13 mouse cellular contexts compared by ENCODE assay signal in the genomic region with DNA sequence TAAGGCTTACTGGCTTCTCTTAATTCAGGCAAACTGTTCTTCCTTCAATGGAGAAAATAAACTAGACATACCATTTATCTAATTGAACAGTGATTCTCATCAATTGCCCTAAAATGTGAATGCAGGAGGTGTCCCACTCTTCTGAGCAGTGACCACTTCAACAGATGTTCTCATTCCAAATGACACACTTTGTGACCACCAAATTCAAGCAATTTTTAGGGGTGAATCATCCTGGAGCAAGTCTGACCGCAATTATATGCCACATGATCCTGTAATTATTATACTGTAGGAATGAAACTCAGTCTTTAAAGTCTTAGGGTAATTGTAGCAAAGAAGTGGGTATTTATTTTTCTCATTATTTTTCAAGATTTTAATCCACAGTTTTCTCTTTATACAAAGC. TPM values are rescaled to one million over a fixed set of nuclear protein-coding genes. Genes with fewer than 3 reads are reported as not detected.
DNase-seq lines count a peak whose midpoint lies in the region; ATAC-seq and TF ChIP-seq lines count a peak whose summit lies in the region.
"Had no signal": no experiment of that assay in that cellular context is flagged by ENCODE, and none has a peak within 500 bp of the region (broad histone marks: within the 10 kb centered on the region; RNA-seq: fewer than 3 reads in every experiment).

No protein-coding gene starts in this region.

- no peak for DNase-seq in heart, postnatal 0 days (ENCODE audit: low spot score)
- no peak for DNase-seq in heart, adult 9 months (ENCODE audit: low spot score in 2 of 2)
- DNase-seq in limb, embryonic 10.5 days (ENCODE audit: low spot score) = no peak
- no peak for DNase-seq in layer of hippocampus, adult 18-20 months (ENCODE audit: low spot score in 2 of 2)
- DNase-seq in thymus, postnatal 14 days = no peak
- DNase-seq in frontal cortex, postnatal 10 days (ENCODE audit: low spot score in 2 of 2) = no peak
- DNase-seq: gastrocnemius, postnatal 25 days; kidney, postnatal 10 days had no signal

- H3K9me3 ChIP-seq in heart, postnatal 0 days (replicated peaks; ENCODE audit: control insufficient read depth, low read length) = no peaks in the 10 kb centered on the region
- no peaks in the 10 kb centered on the region for H3K9me3 ChIP-seq in neural tube, embryonic 12.5 days
- H3K9me3 ChIP-seq in neural tube, embryonic 15.5 days (replicated peaks) = no peaks in the 10 kb centered on the region
- no peaks in the 10 kb centered on the region for H3K9me3 ChIP-seq in limb, embryonic 10.5 days (replicated peaks)
- H3K9me3 ChIP-seq: forebrain, embryonic 12.5 days; megakaryocyte, embryonic 14.5 days had no signal

- H3K27ac ChIP-seq in heart, postnatal 0 days (ENCODE audit: low read depth) = no peak overlapping the region
- no peak overlapping the region for H3K27ac ChIP-seq in neural tube, embryonic 12.5 days
- H3K27ac ChIP-seq in neural tube, embryonic 15.5 days (replicated peaks) = no peak overlapping the region
- no peak overlapping the region for H3K27ac ChIP-seq in limb, embryonic 10.5 days
- H3K27ac ChIP-seq: forebrain, embryonic 12.5 days had no signal

- no peak overlapping the region for H3K9ac ChIP-seq in heart, postnatal 0 days (replicated peaks; ENCODE audit: low read depth, low read length)
- no peak overlapping the region for H3K9ac ChIP-seq in neural tube, embryonic 12.5 days
- no peak overlapping the region for H3K9ac ChIP-seq in neural tube, embryonic 15.5 days (replicated peaks)
- H3K9ac ChIP-seq: forebrain, embryonic 12.5 days had no signal

- no peak for TF ChIP-seq CTCF in heart, postnatal 0 days (IDR thresholded peaks at IDR 0.05; ENCODE audit: low read depth)

- H3K4me3 ChIP-seq in heart, postnatal 0 days (ENCODE audit: low read depth, low read length) = peak overlapping the region; percentile 53; the same call in 1 of the 2 replicates
- no peak overlapping the region for H3K4me3 ChIP-seq in neural tube, embryonic 12.5 days
- H3K4me3 ChIP-seq in neural tube, embryonic 15.5 days (replicated peaks) = no peak overlapping the region
- H3K4me3 ChIP-seq in limb, embryonic 10.5 days = peak overlapping the region; percentile 61
- H3K4me3 ChIP-seq: forebrain, embryonic 12.5 days; megakaryocyte, embryonic 14.5 days had no signal

- no peak for TF ChIP-seq EP300 in heart, postnatal 0 days (IDR thresholded peaks at IDR 0.05; ENCODE audit: low read depth)

- no peak for ATAC-seq in heart, postnatal 0 days (ENCODE audit: insufficient read depth, low read depth)
- ATAC-seq in neural tube, embryonic 12.5 days (ENCODE audit: low FRiP score, low read depth) = no peak
- ATAC-seq in neural tube, embryonic 15.5 days (ENCODE audit: low FRiP score) = no peak

- H3K4me2 ChIP-seq in heart, postnatal 0 days (ENCODE audit: low read depth, low read length) = peak overlapping the region; percentile 74
- peak overlapping the region; percentile 27; the same call in 1 of the 2 replicates for H3K4me2 ChIP-seq in neural tube, embryonic 12.5 days (replicated peaks)
- no peak overlapping the region; the same call in 1 of the 2 replicates for H3K4me2 ChIP-seq in neural tube, embryonic 15.5 days
- H3K4me2 ChIP-seq: forebrain, embryonic 12.5 days had no signal

- H3K27me3 ChIP-seq in heart, postnatal 0 days (ENCODE audit: control insufficient read depth, insufficient read depth, low read length) = peaks cover 9% of the 10 kb centered on the region
- no peaks in the 10 kb centered on the region; the same call in 1 of the 2 replicates for H3K27me3 ChIP-seq in neural tube, embryonic 12.5 days (replicated peaks)
- H3K27me3 ChIP-seq in neural tube, embryonic 15.5 days (replicated peaks) = peaks cover 14% of the 10 kb centered on the region
- no peaks in the 10 kb centered on the region for H3K27me3 ChIP-seq in limb, embryonic 10.5 days (ENCODE audit: low read depth, poor library complexity, severe bottlenecking)

- no peaks in the 10 kb centered on the region for H3K4me1 ChIP-seq in heart, postnatal 0 days (ENCODE audit: control insufficient read depth, insufficient read depth)
- peaks cover 10% of the 10 kb centered on the region for H3K4me1 ChIP-seq in neural tube, embryonic 12.5 days
- peaks cover 8% of the 10 kb centered on the region for H3K4me1 ChIP-seq in neural tube, embryonic 15.5 days
- H3K4me1 ChIP-seq in limb, embryonic 10.5 days = peaks cover 48% of the 10 kb centered on the region

- 70% methylated on average over 1 of the region's 1 CpGs for WGBS in heart, postnatal 0 days
- 89% methylated on average over 1 of the region's 1 CpGs for WGBS in neural tube, embryonic 12.5 days
- WGBS in neural tube, embryonic 15.5 days = 88% methylated on average over 1 of the region's 1 CpGs
- WGBS in limb, embryonic 10.5 days = 87% methylated on average over 1 of the region's 1 CpGs

- H3K36me3 ChIP-seq in heart, postnatal 0 days (replicated peaks; ENCODE audit: control insufficient read depth, insufficient read depth, low read length) = no peaks in the 10 kb centered on the region
- H3K36me3 ChIP-seq in neural tube, embryonic 12.5 days = no peaks in the 10 kb centered on the region
- no peaks in the 10 kb centered on the region for H3K36me3 ChIP-seq in neural tube, embryonic 15.5 days
- peaks cover 37% of the 10 kb centered on the region for H3K36me3 ChIP-seq in limb, embryonic 10.5 days
- H3K36me3 ChIP-seq: forebrain, embryonic 12.5 days had no signal

RNA-seq across cellular contexts. Expression of gene Col1a2, which starts 2.7 kb away (rescaled TPM):
- 357 and 430 TPM in 2 replicates for total RNA-seq in heart, postnatal 0 days (2014; rRNA removed; ENCODE audit: low replicate concordance)
- 197 and 212 TPM in 2 replicates for polyA plus RNA-seq in heart, postnatal 0 days (2015; fragmentation: Nextera tagmentation; extraction: Ambion mirVana)
- 202 and 212 TPM in 2 replicates for polyA plus RNA-seq in neural tube, embryonic 12.5 days (2016; fragmentation: Nextera tagmentation; extraction: Ambion mirVana)
- polyA plus RNA-seq in neural tube, embryonic 15.5 days (2015; fragmentation: Nextera tagmentation; extraction: Ambion mirVana) = 239 and 261 TPM in 2 replicates
- polyA plus RNA-seq in limb, embryonic 10.5 days (2016; fragmentation: Nextera tagmentation; extraction: Ambion mirVana) = 109 and 248 TPM in 2 replicates
- 1 to 10 TPM; 6.1 to 7.1 TPM for total RNA-seq in layer of hippocampus, adult 18-20 months (2021)
- total RNA-seq: neutrophil, adult 5-6 weeks had no signal

Comparison
In these comparisons a context has a peak if more than half of its experiments do, and no peak if none do; other contexts are left out.
1. H3K4me3 ChIP-seq: peak in heart, postnatal 0 days (single experiment) and limb, embryonic 10.5 days (single experiment); none in neural tube, embryonic 12.5 days (single experiment) and neural tube, embryonic 15.5 days (single experiment).